Mouse (Mus musculus): Measurements from ENCODE around the gene Awat2.

DNA sequence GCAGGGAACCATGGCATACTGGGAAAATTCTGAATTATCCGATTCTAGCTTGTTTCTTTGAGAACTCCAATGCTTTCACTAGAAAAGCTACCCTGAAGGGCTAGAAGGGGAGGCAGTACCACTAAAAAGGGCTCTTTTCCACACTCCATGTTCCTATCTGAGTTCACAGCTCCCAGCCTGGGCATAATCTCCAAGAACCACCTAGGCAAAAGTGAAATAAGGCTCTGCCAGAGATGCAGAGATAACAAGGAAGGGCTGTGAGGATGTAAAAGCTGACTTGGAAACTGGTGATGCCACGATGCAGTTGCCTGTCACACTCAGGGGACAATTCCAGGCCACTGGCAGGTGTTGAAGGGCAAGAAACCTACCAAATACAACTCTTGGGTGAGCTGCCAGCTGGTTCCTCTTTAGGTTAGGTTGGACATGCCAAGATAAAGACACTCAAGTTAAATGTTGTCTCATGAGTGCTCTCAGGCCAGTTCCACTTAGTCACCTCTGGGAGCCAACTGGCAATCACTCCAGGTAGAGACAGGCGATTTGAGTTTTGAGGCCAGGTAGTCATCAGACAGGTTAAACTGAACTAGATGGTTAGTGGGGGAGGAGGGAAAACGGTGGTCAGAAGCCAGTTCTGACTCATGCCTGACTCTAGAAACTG lies 33.2 kb upstream of the Awat2 start:
- TF ChIP-seq CTCF (IDR thresholded peaks at IDR 0.05) (no peak), EP300 (IDR thresholded peaks at IDR 0.05) (no peak)

Data from lung, postnatal 0 days (tissue).